Mouse (Mus musculus) CH12.LX (cell line): ENCODE measurements around the gene St3gal3. TPM values are rescaled to one million over a fixed set of nuclear protein-coding genes. Genes with fewer than 3 reads are reported as not detected.

Source experiments
- DNase-seq: peaks from one replicate; pipeline ENCODE4 v3.0.0-alpha.2; 2013; ENCODE audit errors: extremely low read depth
- H3K27ac ChIP-seq: 2 replicates; pipeline ENCODE4 v1.5.1; 2012; ENCODE audit warnings: low read depth, mild to moderate bottlenecking, control low read depth, moderate library complexity; ENCODE audit not compliant: insufficient read depth
- H3K27me3 ChIP-seq: replicated peaks from 2 replicates; pipeline ENCODE3; 2012; ENCODE audit warnings: inconsistent platforms
- H3K36me3 ChIP-seq, 2 experiments: replicated peaks in 1 of 2; 2 replicates each; pipeline versions ENCODE3 to v1.6.1; 2012; ENCODE audit warnings: inconsistent platforms in 1 of 2, low read length in 1 of 2, mild to moderate bottlenecking in 1 of 2, mixed read lengths in 1 of 2, moderate library complexity in 1 of 2; ENCODE audit not compliant: control insufficient read depth in 1 of 2, insufficient read depth in 1 of 2
- H3K4me1 ChIP-seq, 2 experiments: 2 replicates each; pipeline ENCODE4 v1.6.1; 2012; ENCODE audit warnings: inconsistent platforms in 1 of 2, moderate library complexity in 1 of 2; ENCODE audit not compliant: insufficient read depth in 2 of 2, control insufficient read depth in 1 of 2
- H3K4me2 ChIP-seq: 2 replicates; pipeline ENCODE4 v1.6.1; 2012; ENCODE audit warnings: low read depth, mild to moderate bottlenecking, control low read depth; ENCODE audit not compliant: poor library complexity, insufficient read depth, severe bottlenecking
- H3K4me3 ChIP-seq, 3 experiments: fragments of 150-350 bp in 1 of 3; sonication (generic) in 1 of 3; replicated peaks in 1 of 3; 2 replicates each; pipeline versions ENCODE3 to v1.5.1; 2011 to 2012; ENCODE audit warnings: low read depth in 2 of 3, low read length in 2 of 3, mild to moderate bottlenecking in 2 of 3, moderate library complexity in 2 of 3, control low read depth in 1 of 3, improper control_type of control experiment in 1 of 3, inconsistent platforms in 1 of 3, mixed read lengths in 1 of 3; ENCODE audit not compliant: poor library complexity in 1 of 3
- H3K79me2 ChIP-seq: replicated peaks from 2 replicates; pipeline ENCODE4 v1.6.1; 2012; ENCODE audit warnings: mild to moderate bottlenecking, moderate library complexity; ENCODE audit not compliant: control insufficient read depth, poor library complexity, insufficient read depth, severe bottlenecking; ENCODE audit errors: extremely low read depth
- H3K9ac ChIP-seq: 2 replicates; pipeline ENCODE4 v1.6.1; 2012; ENCODE audit warnings: low read depth, mild to moderate bottlenecking, control low read depth, moderate library complexity; ENCODE audit not compliant: insufficient read depth
- H3K9me3 ChIP-seq: replicated peaks from 2 replicates; pipeline ENCODE3; 2012; ENCODE audit warnings: low read length, inconsistent platforms, mixed read lengths
- BHLHE40 ChIP-seq: IDR thresholded peaks from 2 replicates; pipeline ENCODE4 v1.6.1; 2011; ENCODE audit warnings: mild to moderate bottlenecking, low read depth, low read length, improper control_type of control experiment
- CHD1 ChIP-seq: IDR thresholded peaks from 2 replicates; pipeline ENCODE4 v1.6.1; 2012; ENCODE audit warnings: low read depth, low read length, improper control_type of control experiment, inconsistent platforms
- CHD2 ChIP-seq: IDR thresholded peaks from 2 replicates; pipeline ENCODE4 v1.6.1; 2011; ENCODE audit warnings: low read length, improper control_type of control experiment
- CTCF ChIP-seq, 2 experiments: IDR thresholded peaks in 1 of 2; conservative IDR thresholded peaks in 1 of 2; 2 replicates each; pipeline ENCODE4 v1.5.1; 2011 to 2012; ENCODE audit warnings: low read depth in 2 of 2, low read length in 2 of 2, improper control_type of control experiment in 1 of 2, inconsistent platforms in 1 of 2, mild to moderate bottlenecking in 1 of 2, moderate library complexity in 1 of 2
- ELF1 ChIP-seq: IDR thresholded peaks from 2 replicates; pipeline ENCODE4 v1.6.1; 2014; ENCODE audit warnings: low read depth, mild to moderate bottlenecking, inconsistent platforms, low read length, improper control_type of control experiment
- EP300 ChIP-seq: IDR thresholded peaks from 2 replicates; pipeline ENCODE4 v1.6.1; 2011; ENCODE audit warnings: low read length, improper control_type of control experiment
- ETS1 ChIP-seq: conservative IDR thresholded peaks from 2 replicates; pipeline ENCODE4 v1.6.1; 2012; ENCODE audit warnings: low read depth, mild to moderate bottlenecking, inconsistent platforms, low read length, improper control_type of control experiment, moderate library complexity
- GABPA ChIP-seq: IDR thresholded peaks from 2 replicates; pipeline ENCODE4 v1.6.1; 2012; ENCODE audit warnings: low read depth, low read length, improper control_type of control experiment, inconsistent platforms; ENCODE audit not compliant: insufficient replicate concordance
- HCFC1 ChIP-seq: IDR thresholded peaks from 2 replicates; pipeline ENCODE4 v1.6.1; 2012; ENCODE audit warnings: low read depth, mild to moderate bottlenecking, inconsistent platforms, low read length, improper control_type of control experiment
- IRF4 ChIP-seq: IDR thresholded peaks from 2 replicates; pipeline ENCODE4 v1.6.1; 2014; ENCODE audit warnings: low read depth, mild to moderate bottlenecking, inconsistent platforms, low read length, improper control_type of control experiment
- JUND ChIP-seq: conservative IDR thresholded peaks from 2 replicates; pipeline ENCODE4 v1.6.1; 2011; ENCODE audit warnings: low read depth, low read length, improper control_type of control experiment
- KAT2A ChIP-seq: IDR thresholded peaks from 2 replicates; pipeline ENCODE4 v1.6.1; 2012; ENCODE audit warnings: low read length, improper control_type of control experiment, inconsistent platforms; ENCODE audit not compliant: insufficient replicate concordance
- MAFK ChIP-seq: IDR thresholded peaks from 2 replicates; pipeline ENCODE4 v1.6.1; 2011; ENCODE audit warnings: low read length, improper control_type of control experiment; ENCODE audit not compliant: insufficient replicate concordance
- MAX ChIP-seq: IDR thresholded peaks from 2 replicates; pipeline ENCODE4 v1.6.1; 2011; ENCODE audit warnings: low read length, improper control_type of control experiment
- MXI1 ChIP-seq: IDR thresholded peaks from 2 replicates; pipeline ENCODE4 v1.6.1; 2011; ENCODE audit warnings: mild to moderate bottlenecking, low read depth, low read length, improper control_type of control experiment
- MYC ChIP-seq: IDR thresholded peaks from 2 replicates; pipeline ENCODE4 v1.6.1; 2011; ENCODE audit warnings: low read depth, mild to moderate bottlenecking, improper control_type of control experiment, low read length
- NELFE ChIP-seq: IDR thresholded peaks from 2 replicates; pipeline ENCODE4 v1.6.1; 2011; ENCODE audit warnings: low read depth, low read length, improper control_type of control experiment
- PAX5 ChIP-seq: IDR thresholded peaks from 2 replicates; pipeline ENCODE4 v1.6.1; 2012; ENCODE audit warnings: low read length, inconsistent platforms, mixed read lengths
- POLR2A ChIP-seq: IDR thresholded peaks from 2 replicates; pipeline ENCODE4 v1.6.1; 2011; ENCODE audit warnings: low read depth, mild to moderate bottlenecking, improper control_type of control experiment, low read length
- POLR2AphosphoS2 ChIP-seq: IDR thresholded peaks from 2 replicates; pipeline ENCODE4 v1.6.1; 2011; ENCODE audit warnings: low read depth, low read length, improper control_type of control experiment
- RCOR1 ChIP-seq: conservative IDR thresholded peaks from 2 replicates; pipeline ENCODE4 v1.6.1; 2012; ENCODE audit warnings: low read depth, mild to moderate bottlenecking, inconsistent platforms, low read length, improper control_type of control experiment
- SIN3A ChIP-seq: IDR thresholded peaks from 2 replicates; pipeline ENCODE4 v1.6.1; 2012; ENCODE audit warnings: low read length, improper control_type of control experiment, inconsistent platforms
- TBP ChIP-seq: conservative IDR thresholded peaks from 2 replicates; pipeline ENCODE4 v1.6.1; 2011; ENCODE audit warnings: low read depth, low read length, improper control_type of control experiment
- TCF12 ChIP-seq: IDR thresholded peaks from 2 replicates; pipeline ENCODE4 v1.6.1; 2014; ENCODE audit warnings: low read depth, mild to moderate bottlenecking, inconsistent platforms, low read length, improper control_type of control experiment
- UBTF ChIP-seq: IDR thresholded peaks from 2 replicates; pipeline ENCODE4 v1.6.1; 2012; ENCODE audit warnings: low read depth, mild to moderate bottlenecking, inconsistent platforms, low read length, improper control_type of control experiment, moderate library complexity
- USF1 ChIP-seq: IDR thresholded peaks from 2 replicates; pipeline ENCODE4 v1.6.1; 2014; ENCODE audit warnings: low read depth, mild to moderate bottlenecking, inconsistent platforms, low read length, improper control_type of control experiment
- USF2 ChIP-seq: conservative IDR thresholded peaks from 2 replicates; pipeline ENCODE4 v1.6.1; 2011; ENCODE audit warnings: low read depth, low read length, improper control_type of control experiment
- ZC3H11A ChIP-seq: IDR thresholded peaks from 2 replicates; pipeline ENCODE4 v1.6.1; 2012; ENCODE audit warnings: low read depth, mild to moderate bottlenecking, inconsistent platforms, low read length, improper control_type of control experiment
- ZKSCAN1 ChIP-seq: IDR thresholded peaks from 2 replicates; pipeline ENCODE4 v1.6.1; 2012; ENCODE audit warnings: low read depth, inconsistent platforms, low read length, improper control_type of control experiment, borderline replicate concordance
- ZMIZ1 ChIP-seq: IDR thresholded peaks from 2 replicates; pipeline ENCODE4 v1.6.1; 2012; ENCODE audit warnings: low read depth, mild to moderate bottlenecking, inconsistent platforms, low read length, improper control_type of control experiment
- dilution Hi-C: fragments of 300-500 bp; cut with MboI; formaldehyde crosslinking; loops from 2 replicates; pipeline ENCODE4 v1.14.3; 2020; ENCODE audit warnings: low sequenced_read_pairs; ENCODE audit not compliant: extremely low pct_unique_long_range_greater_than_20kb, extremely low pct_ligation_motif_present
- in situ Hi-C: fragments of 300-500 bp; cut with MboI; formaldehyde crosslinking; loops from 3 replicates; pipeline ENCODE4 v1.14.3; 2019; ENCODE audit warnings: low sequenced_read_pairs, low pct_ligation_motif_present, low pct_unique_long_range_greater_than_20kb, mixed read lengths
- polyA plus RNA-seq: library from polyadenylated mRNA; unstranded; fragments of >175 nt; gene quantifications from 2 replicates; pipeline ENCODE4 v1.2.1, GENCODE M21; 2012; ENCODE audit warnings: low read depth; ENCODE audit not compliant: insufficient read length
- total RNA-seq, 2 experiments: library from RNA; depleted of rRNA; stranded (reverse); fragments of 300-350 nt in 1 of 2; fragments of >200 nt in 1 of 2; gene quantifications; 2 replicates each; pipeline ENCODE4 v1.2.3; 2012 to 2014

The St3gal3 gene
- total and polyA plus RNA-seq, 3 experiments, result 7.1 to 10.1 (median 8.2) TPM

- peaks cover 5 to 24% of the 10 kb centered on the region in 2 experiments for H3K4me1 ChIP-seq
- no peak overlapping the region for H3K9ac ChIP-seq
- no peaks in the 10 kb centered on the region for H3K9me3 ChIP-seq
- H3K27me3 ChIP-seq, result no peaks in the 10 kb centered on the region
- H3K4me2 ChIP-seq, result no peak overlapping the region
- no peak overlapping the region for H3K4me3 ChIP-seq
- dilution Hi-C loops (no loop called here), in situ Hi-C loops (no loop called here)
- H3K36me3 ChIP-seq, result peaks cover 45 to 77% of the 10 kb centered on the region in 2 experiments
- no peak for TF ChIP-seq BHLHE40
- TF ChIP-seq IRF4, result no peak
- TF ChIP-seq JUND, result no peak
- TF ChIP-seq SIN3A, result peak; percentile 66; the same call in 1 of the 2 replicates
- no peak for TF ChIP-seq UBTF
- TF ChIP-seq RCOR1, result no peak
- TF ChIP-seq POLR2AphosphoS2, result no peak
- TF ChIP-seq POLR2A, result no peak
- peaks cover 7% of the 10 kb centered on the region; the same call in 1 of the 2 replicates for H3K79me2 ChIP-seq
- H3K27ac ChIP-seq, result no peak overlapping the region
- DNase-seq, result peak; percentile 41
These were observed 241.3 kb downstream of the St3gal3 start for GRCm38 (mm10) chr4:117893376-117893775.

DNA sequence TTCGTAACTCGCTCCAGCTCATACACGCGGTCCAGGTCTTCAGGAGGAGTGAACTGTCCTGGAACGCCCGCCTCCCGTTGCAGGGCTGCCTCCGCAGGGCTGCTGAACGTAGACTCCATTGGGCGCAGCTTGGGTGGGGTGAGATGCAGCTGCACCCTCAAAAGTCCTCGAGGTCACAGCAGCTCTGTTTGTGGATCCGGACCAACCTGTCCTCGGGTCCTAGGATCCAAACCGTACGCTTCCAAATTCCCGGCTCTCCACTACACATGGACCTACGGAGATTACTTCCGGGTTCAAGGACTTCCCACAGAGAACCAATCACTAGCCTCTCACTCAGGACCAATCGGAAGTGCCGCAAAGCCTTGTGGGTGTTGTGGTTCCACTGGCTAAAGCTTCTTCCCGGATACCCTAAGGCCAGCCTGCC is 243.0 kb downstream of the St3gal3 start, which contains the start of gene Dph2:
Dph2 (minus strand) TSS at position 295 of the 424 bp plus-strand sequence.
- peak within 1 kb of the TSS; percentile 67 for H3K9ac ChIP-seq
- no peaks in the 10 kb centered on the region for H3K27me3 ChIP-seq
- H3K4me2 ChIP-seq, result peak within 1 kb of the TSS; percentile 73
- H3K9me3 ChIP-seq, result no peaks in the 10 kb centered on the region
- peak within 1 kb of the TSS; percentile 70 to 91 (median 88) for H3K4me3 ChIP-seq
- H3K36me3 ChIP-seq, result peaks cover 34 to 66% of the 10 kb centered on the region in 2 experiments
- TF ChIP-seq NELFE (peak; percentile 75), POLR2A (peak; percentile 80), IRF4 (0 out of 2 replicates have a peak, but pooled peaks have one; percentile 16), POLR2AphosphoS2 (0 out of 2 replicates have a peak, but pooled peaks have one; percentile 58), TCF12 (peak; percentile 49; the same call in 1 of the 2 replicates), RCOR1 (no peak), USF1 (no peak), SIN3A (peak; percentile 97), HCFC1 (peak; percentile 98), BHLHE40 (0 out of 2 replicates have a peak, but pooled peaks have one; percentile 22), MAFK (no peak), CTCF (conservative IDR thresholded peaks at IDR 0.05 in 1 of 2, IDR thresholded peaks at IDR 0.05 in 1 of 2; ENCODE audit: low read depth in 2 of 2, low read length in 2 of 2) (no peak), ZC3H11A (no peak), ELF1 (peak; percentile 98), GABPA (peak; percentile 52; the same call in 1 of the 2 replicates), MAX (peak; percentile 82), CHD1 (no peak), PAX5 (no peak), USF2 (no peak), MYC (peak; percentile 95), TBP (no peak), ETS1 (no peak), CHD2 (peak; percentile 89), KAT2A (peak; percentile 92; the same call in 1 of the 2 replicates), UBTF (0 out of 2 replicates have a peak, but pooled peaks have one; percentile 10), ZMIZ1 (0 out of 2 replicates have a peak, but pooled peaks have one; percentile 46), MXI1 (peak; percentile 97), ZKSCAN1 (no peak), EP300 (no peak)
- in situ Hi-C loops (no loop called here), dilution Hi-C loops (no loop called here)
- no peak within 1 kb of the TSS for H3K27ac ChIP-seq
- H3K4me1 ChIP-seq, result peaks cover 5 to 21% of the 10 kb centered on the region in 2 experiments
- peak; percentile 92 for DNase-seq
- H3K79me2 ChIP-seq, result peaks cover 9% of the 10 kb centered on the region
